Mouse (Mus musculus): ENCODE data around the gene Bend3. TPM values are rescaled to one million over a fixed set of nuclear protein-coding genes. Genes with fewer than 3 reads are reported as not detected.

Bend3 gene
- 5.8 and 5.9 TPM in 2 replicates for polyA plus RNA-seq (2016; fragmentation: Nextera tagmentation; extraction: Ambion mirVana)

GRCm38 (mm10) chr10:43478751-43479435 is at the start of gene Bend3:
TSS of gene Bend3 (plus strand) at chr10:43478831.
- Histone ChIP-seq H3K27ac (peak within 1 kb of the TSS; percentile 99), H3K9ac (replicated peaks) (peak within 1 kb of the TSS; percentile 98), H3K36me3 (no peaks in the 10 kb centered on the region), H3K9me3 (no peaks in the 10 kb centered on the region), H3K4me1 (replicated peaks) (peaks cover 43% of the 10 kb centered on the region), H3K4me3 (replicated peaks) (peak within 1 kb of the TSS; percentile 77), H3K27me3 (no peaks in the 10 kb centered on the region), H3K4me2 (peak within 1 kb of the TSS; percentile 78)
- under 1% methylated on average over 87 of the region's 101 CpGs for WGBS
- ATAC-seq (ENCODE audit: insufficient number of reproducible peaks, insufficient read depth, low FRiP score, low TSS enrichment, low read depth): peak; percentile 61

- no peak overlapping the region for H3K27ac ChIP-seq
- peaks cover 10% of the 10 kb centered on the region for H3K4me1 ChIP-seq (replicated peaks)
- H3K4me2 ChIP-seq: no peak overlapping the region
- H3K36me3 ChIP-seq: peaks cover 5% of the 10 kb centered on the region; the same call in 1 of the 2 replicates
- no peaks in the 10 kb centered on the region for H3K27me3 ChIP-seq
- no peak overlapping the region for H3K9ac ChIP-seq (replicated peaks)
- H3K9me3 ChIP-seq: peaks cover 5% of the 10 kb centered on the region; the same call in 1 of the 2 replicates
- no peak for ATAC-seq (ENCODE audit: insufficient number of reproducible peaks, insufficient read depth, low FRiP score, low TSS enrichment, low read depth)
- WGBS: 95% methylated on average over 5 of the region's 5 CpGs
- no peak overlapping the region for H3K4me3 ChIP-seq (replicated peaks)
Observed at GRCm38 (mm10) chr10:43430606-43431005, 48.0 kb upstream of the Bend3 start.

GRCm38 (mm10) chr10:43434326-43434725 is 44.3 kb upstream of the Bend3 start:
- Histone ChIP-seq H3K27me3 (no peaks in the 10 kb centered on the region), H3K4me2 (no peak overlapping the region), H3K4me3 (replicated peaks) (no peak overlapping the region), H3K4me1 (replicated peaks) (peaks cover 10% of the 10 kb centered on the region), H3K36me3 (peaks cover 5% of the 10 kb centered on the region; the same call in 1 of the 2 replicates), H3K27ac (no peak overlapping the region), H3K9me3 (peaks cover 5% of the 10 kb centered on the region; the same call in 1 of the 2 replicates), H3K9ac (replicated peaks) (no peak overlapping the region)
- ATAC-seq (ENCODE audit: insufficient number of reproducible peaks, insufficient read depth, low FRiP score, low TSS enrichment, low read depth): no peak
- 91% methylated on average over 4 of the region's 4 CpGs for WGBS

GRCm38 (mm10) chr10:43435757-43436156 is 42.9 kb upstream of the Bend3 start:
- H3K9me3 ChIP-seq: peaks cover under 1% of the 10 kb centered on the region; the same call in 1 of the 2 replicates
- 88% methylated on average over 3 of the region's 3 CpGs for WGBS
- ATAC-seq (ENCODE audit: insufficient number of reproducible peaks, insufficient read depth, low FRiP score, low TSS enrichment, low read depth): no peak
- no peak overlapping the region for H3K4me2 ChIP-seq
- H3K9ac ChIP-seq (replicated peaks): no peak overlapping the region
- H3K36me3 ChIP-seq: no peaks in the 10 kb centered on the region
- H3K4me3 ChIP-seq (replicated peaks): no peak overlapping the region
- no peaks in the 10 kb centered on the region for H3K27me3 ChIP-seq
- no peak overlapping the region for H3K27ac ChIP-seq
- peaks cover 20% of the 10 kb centered on the region for H3K4me1 ChIP-seq (replicated peaks)

- peak overlapping the region; percentile 34 for H3K4me2 ChIP-seq
- peak overlapping the region; percentile 81 for H3K27ac ChIP-seq
- no peaks in the 10 kb centered on the region for H3K9me3 ChIP-seq
- 0 out of 2 replicates have a peak, but pooled peaks have one; percentile 70 for ATAC-seq (ENCODE audit: insufficient number of reproducible peaks, insufficient read depth, low FRiP score, low TSS enrichment, low read depth)
- H3K4me3 ChIP-seq (replicated peaks): no peak overlapping the region
- H3K4me1 ChIP-seq (replicated peaks): peaks cover 22% of the 10 kb centered on the region
- no peaks in the 10 kb centered on the region for H3K27me3 ChIP-seq
- no peak overlapping the region for H3K9ac ChIP-seq (replicated peaks)
- 4% methylated on average over 7 of the region's 7 CpGs for WGBS
- no peaks in the 10 kb centered on the region for H3K36me3 ChIP-seq
Observed at GRCm38 (mm10) chr10:43439492-43439941, 39.1 kb upstream of the Bend3 start.

GRCm38 (mm10) chr10:43440050-43440449 is 38.6 kb upstream of the Bend3 start:
- Histone ChIP-seq H3K9me3 (no peaks in the 10 kb centered on the region), H3K9ac (replicated peaks) (no peak overlapping the region), H3K4me2 (no peak overlapping the region), H3K27me3 (no peaks in the 10 kb centered on the region), H3K4me3 (replicated peaks) (no peak overlapping the region), H3K4me1 (replicated peaks) (peaks cover 22% of the 10 kb centered on the region), H3K36me3 (no peaks in the 10 kb centered on the region), H3K27ac (peak overlapping the region; percentile 58; the same call in 1 of the 2 replicates)
- 40% methylated on average over 13 of the region's 13 CpGs for WGBS
- no peak for ATAC-seq (ENCODE audit: insufficient number of reproducible peaks, insufficient read depth, low FRiP score, low TSS enrichment, low read depth)

GRCm38 (mm10) chr10:43440981-43441740 is 37.5 kb upstream of the Bend3 start:
- Histone ChIP-seq H3K4me3 (replicated peaks) (no peak overlapping the region), H3K36me3 (no peaks in the 10 kb centered on the region), H3K9me3 (no peaks in the 10 kb centered on the region), H3K27ac (no peak overlapping the region), H3K9ac (replicated peaks) (no peak overlapping the region), H3K27me3 (no peaks in the 10 kb centered on the region), H3K4me1 (replicated peaks) (peaks cover 22% of the 10 kb centered on the region), H3K4me2 (no peak overlapping the region)
- ATAC-seq (ENCODE audit: insufficient number of reproducible peaks, insufficient read depth, low FRiP score, low TSS enrichment, low read depth): no peak
- 70% methylated on average over 15 of the region's 15 CpGs for WGBS

GRCm38 (mm10) chr10:43448656-43449055 is 30.0 kb upstream of the Bend3 start:
- Histone ChIP-seq H3K27ac (no peak overlapping the region), H3K9me3 (no peaks in the 10 kb centered on the region), H3K27me3 (peaks cover 10% of the 10 kb centered on the region; the same call in 1 of the 2 replicates), H3K4me1 (replicated peaks) (0 out of 2 replicates have a peak, but pooled peaks cover 8% of the 10 kb centered on the region), H3K9ac (replicated peaks) (no peak overlapping the region), H3K4me3 (replicated peaks) (no peak overlapping the region), H3K4me2 (no peak overlapping the region), H3K36me3 (no peaks in the 10 kb centered on the region)
- no peak for ATAC-seq (ENCODE audit: insufficient number of reproducible peaks, insufficient read depth, low FRiP score, low TSS enrichment, low read depth)
- 92% methylated on average over 3 of the region's 3 CpGs for WGBS

GRCm38 (mm10) chr10:43451848-43452662 is 26.6 kb upstream of the Bend3 start:
- Histone ChIP-seq H3K4me2 (peak overlapping the region; percentile 45), H3K36me3 (no peaks in the 10 kb centered on the region), H3K4me3 (replicated peaks) (peak overlapping the region; percentile 15), H3K9ac (replicated peaks) (peak overlapping the region; percentile 24; the same call in 1 of the 2 replicates), H3K9me3 (no peaks in the 10 kb centered on the region), H3K27ac (no peak overlapping the region), H3K27me3 (peaks cover 10% of the 10 kb centered on the region; the same call in 1 of the 2 replicates), H3K4me1 (replicated peaks) (0 out of 2 replicates have a peak, but pooled peaks cover 8% of the 10 kb centered on the region)
- 28% methylated on average over 16 of the region's 16 CpGs for WGBS
- ATAC-seq (ENCODE audit: insufficient number of reproducible peaks, insufficient read depth, low FRiP score, low TSS enrichment, low read depth): peak; percentile 80; the same call in 1 of the 2 replicates

- WGBS: 17% methylated on average over 5 of the region's 5 CpGs
- peaks cover 4% of the 10 kb centered on the region; the same call in 1 of the 2 replicates for H3K9me3 ChIP-seq
- H3K4me1 ChIP-seq (replicated peaks): 0 out of 2 replicates have a peak, but pooled peaks cover 8% of the 10 kb centered on the region
- H3K27me3 ChIP-seq: peaks cover 10% of the 10 kb centered on the region; the same call in 1 of the 2 replicates
- no peak overlapping the region for H3K27ac ChIP-seq
- H3K4me3 ChIP-seq (replicated peaks): peak overlapping the region; percentile 15
- ATAC-seq (ENCODE audit: insufficient number of reproducible peaks, insufficient read depth, low FRiP score, low TSS enrichment, low read depth): no peak
- peak overlapping the region; percentile 24; the same call in 1 of the 2 replicates for H3K9ac ChIP-seq (replicated peaks)
- peak overlapping the region; percentile 45 for H3K4me2 ChIP-seq
- H3K36me3 ChIP-seq: no peaks in the 10 kb centered on the region
Observed at GRCm38 (mm10) chr10:43452663-43452996, 26.0 kb upstream of the Bend3 start.

All from limb, embryonic 12.5 days (tissue).